In the genomic region with DNA sequence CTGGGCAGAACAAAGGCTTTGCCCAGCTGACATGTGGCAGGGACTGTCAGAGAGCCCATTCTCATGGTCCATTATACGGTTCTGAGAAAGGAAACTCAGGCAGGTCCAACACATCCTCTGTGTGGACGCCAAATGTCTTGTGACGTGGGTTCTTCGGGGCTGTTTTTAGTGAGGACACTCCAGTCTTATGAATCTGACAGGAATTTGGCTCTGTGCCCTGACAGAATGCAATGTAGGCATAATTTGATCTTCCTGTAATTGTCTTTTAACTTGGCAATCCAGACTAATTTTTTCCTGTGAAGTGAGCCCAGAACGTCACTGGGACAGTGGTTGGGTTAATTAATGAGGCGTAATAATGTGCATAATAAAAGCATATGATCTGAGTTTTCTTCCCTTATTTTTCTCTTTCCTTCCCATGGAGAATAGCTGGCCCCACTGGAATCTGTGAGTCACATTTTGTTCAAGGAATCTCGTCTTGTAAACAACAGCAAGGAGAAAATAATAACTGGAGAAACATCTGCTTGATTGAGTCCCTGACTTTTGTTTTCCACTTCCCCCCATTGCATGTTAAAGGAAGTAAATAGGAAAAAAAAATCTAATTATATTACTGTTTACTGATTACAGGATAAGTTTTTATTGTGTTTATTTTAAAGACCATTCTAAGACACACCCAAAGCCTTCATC, we compare ENCODE assay signal across 9 mouse cellular contexts.
DNase-seq lines count a peak whose midpoint lies in the region; ATAC-seq and TF ChIP-seq lines count a peak whose summit lies in the region.
"Had no signal": no experiment of that assay in that cellular context is flagged by ENCODE, and none has a peak within 500 bp of the region (broad histone marks: within the 10 kb centered on the region; RNA-seq: fewer than 3 reads in every experiment).

No protein-coding gene starts in this region.

- no peak overlapping the region for H3K4me2 ChIP-seq in embryonic facial prominence, embryonic 14.5 days (ENCODE audit: low read depth, low read length)
- no peak overlapping the region for H3K4me2 ChIP-seq in kidney, postnatal 0 days (ENCODE audit: low read length)
- H3K4me2 ChIP-seq: neural tube, embryonic 12.5 days had no signal

- H3K4me1 ChIP-seq in embryonic facial prominence, embryonic 14.5 days (ENCODE audit: control insufficient read depth, insufficient read depth, low read length), result peaks cover 5% of the 10 kb centered on the region
- no peaks in the 10 kb centered on the region for H3K4me1 ChIP-seq in embryonic facial prominence, embryonic 10.5 days
- H3K4me1 ChIP-seq in kidney, postnatal 0 days (replicated peaks; ENCODE audit: insufficient read depth, low read length), result no peaks in the 10 kb centered on the region
- H3K4me1 ChIP-seq: neural tube, embryonic 12.5 days had no signal

- no peaks in the 10 kb centered on the region for H3K36me3 ChIP-seq in embryonic facial prominence, embryonic 14.5 days (ENCODE audit: control insufficient read depth, insufficient read depth, low read length)
- no peaks in the 10 kb centered on the region for H3K36me3 ChIP-seq in embryonic facial prominence, embryonic 10.5 days (replicated peaks)
- no peaks in the 10 kb centered on the region for H3K36me3 ChIP-seq in kidney, postnatal 0 days (ENCODE audit: insufficient read depth, low read length)
- H3K36me3 ChIP-seq: neural tube, embryonic 12.5 days had no signal

- 0 out of 2 replicates have a peak, but pooled peaks have one; percentile 37 for ATAC-seq in embryonic facial prominence, embryonic 14.5 days (ENCODE audit: low read depth)
- ATAC-seq in kidney, postnatal 0 days (replicated peaks; ENCODE audit: low FRiP score, low read depth), result 0 out of 2 replicates have a peak, but pooled peaks have one; percentile 57

- peak overlapping the region; percentile 16; the same call in 1 of the 2 replicates for H3K27ac ChIP-seq in embryonic facial prominence, embryonic 14.5 days (replicated peaks; ENCODE audit: low read depth, low read length)
- H3K27ac ChIP-seq in embryonic facial prominence, embryonic 10.5 days (replicated peaks), result no peak overlapping the region
- H3K27ac ChIP-seq in kidney, postnatal 0 days, result no peak overlapping the region
- H3K27ac ChIP-seq: neural tube, embryonic 12.5 days had no signal

- no peak overlapping the region for H3K4me3 ChIP-seq in embryonic facial prominence, embryonic 14.5 days (ENCODE audit: low read depth, low read length)
- no peak overlapping the region for H3K4me3 ChIP-seq in embryonic facial prominence, embryonic 10.5 days
- no peak overlapping the region for H3K4me3 ChIP-seq in kidney, postnatal 0 days (replicated peaks; ENCODE audit: low read depth, low read length)
- H3K4me3 ChIP-seq: neural tube, embryonic 12.5 days had no signal

- H3K9me3 ChIP-seq in embryonic facial prominence, embryonic 14.5 days (ENCODE audit: control insufficient read depth, low read length), result no peaks in the 10 kb centered on the region
- H3K9me3 ChIP-seq in embryonic facial prominence, embryonic 10.5 days, result no peaks in the 10 kb centered on the region
- no peaks in the 10 kb centered on the region for H3K9me3 ChIP-seq in kidney, postnatal 0 days (replicated peaks; ENCODE audit: low read length)
- H3K9me3 ChIP-seq: neural tube, embryonic 12.5 days had no signal

- H3K9ac ChIP-seq in embryonic facial prominence, embryonic 14.5 days (ENCODE audit: low read depth, low read length), result no peak overlapping the region
- no peak overlapping the region for H3K9ac ChIP-seq in kidney, postnatal 0 days (ENCODE audit: low read depth, low read length)
- H3K9ac ChIP-seq: neural tube, embryonic 12.5 days had no signal

- DNase-seq in embryonic facial prominence, embryonic 14.5 days (ENCODE audit: low spot score), result peak; percentile 83
- no peak for DNase-seq in embryonic facial prominence, embryonic 10.5 days (ENCODE audit: low spot score)
- DNase-seq in 416B (ENCODE audit: low read depth), result peak; percentile 21
- DNase-seq in gastrocnemius, postnatal 14 days, result peak; percentile 36
- DNase-seq in kidney, postnatal 0 days (ENCODE audit: low spot score), result peak; percentile 62
- no peak for DNase-seq in natural killer cell, adult 2 months (ENCODE audit: low spot score in 2 of 2)
- no peak for DNase-seq in c-Kit-positive CD71-positive TER-119-positive erythroid progenitor cells, embryonic 14.5 days (ENCODE audit: low spot score)
- DNase-seq in urinary bladder, postnatal 14 days (ENCODE audit: low spot score), result no peak

- WGBS in embryonic facial prominence, embryonic 14.5 days, result 41% methylated on average over 7 of the region's 7 CpGs
- 78% methylated on average over 7 of the region's 7 CpGs for WGBS in embryonic facial prominence, embryonic 10.5 days
- WGBS in kidney, postnatal 0 days, result 41% methylated on average over 7 of the region's 7 CpGs

- H3K27me3 ChIP-seq in embryonic facial prominence, embryonic 14.5 days (replicated peaks; ENCODE audit: control insufficient read depth, insufficient read depth, low read length), result peaks cover 19% of the 10 kb centered on the region; the same call in 1 of the 2 replicates
- H3K27me3 ChIP-seq in embryonic facial prominence, embryonic 10.5 days (replicated peaks; ENCODE audit: low read depth, poor library complexity, severe bottlenecking), result no peaks in the 10 kb centered on the region
- no peaks in the 10 kb centered on the region for H3K27me3 ChIP-seq in kidney, postnatal 0 days (ENCODE audit: insufficient read depth, low read length)
- H3K27me3 ChIP-seq: neural tube, embryonic 12.5 days had no signal

- intact Hi-C loops in gastrocnemius, postnatal 14 days (cut with DNase I; ENCODE audit: low total_unique reads), result no loop called here

- TF ChIP-seq CTCF in kidney, postnatal 0 days (IDR thresholded peaks at IDR 0.05; ENCODE audit: low read depth), result no peak

Comparison
In these comparisons a context has a peak if more than half of its experiments do, and no peak if none do; other contexts are left out.
1. DNase-seq: peak in embryonic facial prominence, embryonic 14.5 days (single experiment), 416B (single experiment), gastrocnemius, postnatal 14 days (single experiment) and kidney, postnatal 0 days (single experiment); none in embryonic facial prominence, embryonic 10.5 days (single experiment), natural killer cell, adult 2 months (0 of 2), c-Kit-positive CD71-positive TER-119-positive erythroid progenitor cells, embryonic 14.5 days (single experiment) and urinary bladder, postnatal 14 days (single experiment).